Mouse (Mus musculus) activated CD4-positive, CD25-positive, alpha-beta regulatory T cell, adult 4 months (primary cell): ENCODE results near the gene Mettl21e. TPM values are rescaled to one million over a fixed set of nuclear protein-coding genes. Genes with fewer than 3 reads are reported as not detected.

ENCODE experiments used
- polyA plus RNA-seq, 2 experiments: library from polyadenylated mRNA; unstranded; fragments of 100-300 nt; shearing (Covaris generic); gene quantifications; one replicate each; pipeline ENCODE4 v1.2.1; 2017

The Mettl21e gene
- polyA plus RNA-seq, 2 experiments from 2014 or later, result not detected

Other genes starting within 250 kb of the Mettl21e start
- gene Mettl21c, start 198.9 kb downstream of the Mettl21e start, polyA plus RNA-seq, result 1 to 10 TPM in 1 of 2 experiments, under 1 TPM in 1; 0.59 to 2.4 TPM
- under 1 TPM; 0.17 to 0.29 TPM for gene Gm8251, start 157.0 kb downstream of the Mettl21e start, polyA plus RNA-seq
- 10 to 100 TPM; 44.7 to 47.2 TPM for gene Tex30, start 116.5 kb downstream of the Mettl21e start, polyA plus RNA-seq
- gene Kdelc1, start 100.2 kb downstream of the Mettl21e start, polyA plus RNA-seq, result 10 to 100 TPM; 13.6 to 13.9 TPM
- gene Bivm, start 100.0 kb downstream of the Mettl21e start, polyA plus RNA-seq, result 1 to 10 TPM; 9.0 TPM
- 10 to 100 TPM; 13.4 to 18.5 TPM for gene Ercc5, start 71.2 kb downstream of the Mettl21e start, polyA plus RNA-seq